Mouse (Mus musculus) ES-E14 (cell line): ENCODE results near the gene Rnf187. TPM values are rescaled to one million over a fixed set of nuclear protein-coding genes. Genes with fewer than 3 reads are reported as not detected.
"Not testable (repeated sequence)": the region's sequence is repeated elsewhere in the genome, so short reads cannot be mapped to it uniquely, and the experiment has no call there.

Experiments used
- DNase-seq: peaks from one replicate; pipeline ENCODE4 v3.0.0-alpha.2; 2013; ENCODE audit warnings: low read depth, low spot score
- H3K27ac ChIP-seq: 2 replicates; pipeline ENCODE4 v1.5.1; 2012; ENCODE audit warnings: low read depth, mild to moderate bottlenecking, low read length, moderate library complexity, mixed read lengths; ENCODE audit not compliant: poor library complexity, insufficient read depth, severe bottlenecking
- H3K36me3 ChIP-seq: 2 replicates; pipeline ENCODE4 v1.6.1; 2012; ENCODE audit warnings: mild to moderate bottlenecking, low read length, moderate library complexity, mixed read lengths; ENCODE audit not compliant: control insufficient read depth, poor library complexity, insufficient read depth, severe bottlenecking
- H3K4me1 ChIP-seq, 2 experiments: fragments of 150-350 bp in 1 of 2; sonication (generic) in 1 of 2; 2 replicates each; pipeline ENCODE4 v1.6.1; 2012; ENCODE audit warnings: low read length in 2 of 2, mild to moderate bottlenecking in 1 of 2, mixed read lengths in 1 of 2; ENCODE audit not compliant: control insufficient read depth in 2 of 2, insufficient read depth in 2 of 2, poor library complexity in 1 of 2
- H3K4me3 ChIP-seq, 2 experiments: fragments of 150-350 bp in 1 of 2; sonication (generic) in 1 of 2; 2 replicates each; pipeline ENCODE4 v1.5.1; 2012; ENCODE audit warnings: low read length in 2 of 2, low read depth in 1 of 2, mild to moderate bottlenecking in 1 of 2, mixed read lengths in 1 of 2; ENCODE audit not compliant: insufficient read depth in 1 of 2, poor library complexity in 1 of 2, severe bottlenecking in 1 of 2
- H3K9ac ChIP-seq: 2 replicates; pipeline ENCODE4 v1.6.1; 2012; ENCODE audit warnings: low read depth, mild to moderate bottlenecking, low read length, mixed read lengths; ENCODE audit not compliant: poor library complexity, insufficient read depth, severe bottlenecking
- H3K9me3 ChIP-seq: fragments of 150-350 bp; sonication (generic); 2 replicates; pipeline ENCODE4 v1.6.1; 2012; ENCODE audit warnings: low read depth, mild to moderate bottlenecking, low read length; ENCODE audit not compliant: control insufficient read depth, insufficient read depth
- CHD2 ChIP-seq: IDR thresholded peaks from 2 replicates; pipeline ENCODE4 v1.6.1; 2014; ENCODE audit warnings: mild to moderate bottlenecking, low read depth, low read length, inconsistent platforms
- HCFC1 ChIP-seq: IDR thresholded peaks from 2 replicates; pipeline ENCODE4 v1.6.1; 2012; ENCODE audit warnings: low read length, inconsistent platforms, borderline replicate concordance; ENCODE audit not compliant: insufficient read depth
- MAFK ChIP-seq: IDR thresholded peaks from 2 replicates; pipeline ENCODE4 v1.6.1; 2014; ENCODE audit warnings: mild to moderate bottlenecking, low read depth, low read length, inconsistent platforms; ENCODE audit not compliant: insufficient read depth
- ZC3H11A ChIP-seq: IDR thresholded peaks from 2 replicates; pipeline ENCODE4 v1.6.1; 2012; ENCODE audit warnings: low read depth, mild to moderate bottlenecking, inconsistent platforms, low read length, borderline replicate concordance
- ZNF384 ChIP-seq: IDR thresholded peaks from 2 replicates; pipeline ENCODE4 v1.6.1; 2012; ENCODE audit warnings: low read depth, low read length, inconsistent platforms
- in situ Hi-C, 2 experiments: fragments of 600-800 bp; cut with MboI; formaldehyde crosslinking; loops; one replicate each; pipeline ENCODE4 v1.15.1; 2025; ENCODE audit warnings: low sequenced_read_pairs in 2 of 2, inconsistent platforms in 1 of 2; ENCODE audit not compliant: unreplicated experiment in 2 of 2
- total RNA-seq: library from RNA; depleted of rRNA; stranded (reverse); fragments of 300-350 nt; gene quantifications from 2 replicates; pipeline ENCODE4 v1.2.3, GENCODE M21; 2012

The Rnf187 gene
- total RNA-seq, 1 experiment = 115 TPM

GRCm38 (mm10) chr11:58955143-58955867 is 16.6 kb upstream of the Rnf187 start:
- Histone ChIP-seq H3K4me3 (peak overlapping the region; percentile 65 to 94), H3K4me1 (peaks cover 0 to 3% of the 10 kb centered on the region in 2 experiments; a peak in 1 of 4 replicates), H3K36me3 (peaks cover 5% of the 10 kb centered on the region; the same call in 1 of the 2 replicates), H3K9me3 (no peaks in the 10 kb centered on the region), H3K27ac (peak overlapping the region; percentile 92), H3K9ac (peak overlapping the region; percentile 94)
- TF ChIP-seq MAFK = no peak
- no peak for TF ChIP-seq HCFC1
- no peak for TF ChIP-seq CHD2
- TF ChIP-seq ZNF384 = no peak
- TF ChIP-seq ZC3H11A = no peak
- in situ Hi-C loops = no loop called here
- no peak for DNase-seq

DNA sequence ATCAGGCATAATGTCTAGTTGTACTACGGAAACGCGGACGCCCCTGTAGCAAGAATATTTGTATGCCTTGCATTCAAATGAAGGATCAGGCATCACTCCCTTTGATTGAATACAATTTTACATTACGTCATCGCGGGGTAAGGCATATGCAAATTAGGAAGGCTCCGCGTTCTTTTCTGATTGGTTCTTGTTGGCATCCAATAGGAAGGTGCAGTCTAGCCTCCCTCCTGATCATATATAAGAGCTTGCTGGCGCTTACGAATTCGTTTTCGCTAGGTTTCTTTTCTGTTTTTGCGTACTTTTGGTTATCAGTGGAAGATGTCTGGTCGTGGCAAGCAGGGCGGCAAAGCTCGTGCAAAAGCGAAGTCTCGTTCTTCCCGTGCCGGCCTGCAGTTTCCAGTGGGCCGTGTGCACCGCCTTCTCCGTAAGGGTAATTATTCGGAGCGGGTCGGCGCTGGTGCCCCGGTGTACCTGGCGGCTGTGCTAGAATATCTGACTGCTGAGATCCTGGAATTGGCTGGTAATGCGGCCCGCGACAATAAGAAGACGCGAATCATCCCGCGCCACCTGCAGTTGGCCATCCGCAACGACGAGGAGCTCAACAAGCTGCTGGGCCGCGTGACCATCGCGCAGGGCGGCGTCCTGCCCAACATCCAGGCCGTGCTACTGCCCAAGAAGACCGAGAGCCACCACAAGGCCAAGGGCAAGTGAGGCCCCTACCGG is 15.9 kb upstream of the Rnf187 start, which contains the start of the genes Hist3h2a and Trim17:
Hist3h2a (plus strand) TSS at position 266 of the 723 bp plus-strand sequence.
Trim17 (plus strand) TSS at position 266 of the 723 bp plus-strand sequence.
- Histone ChIP-seq H3K36me3 (peaks cover 5% of the 10 kb centered on the region; the same call in 1 of the 2 replicates), H3K4me3 (peak within 1 kb of the TSS; percentile 65 to 94), H3K27ac (peak within 1 kb of the TSS; percentile 92), H3K9ac (peak within 1 kb of the TSS; percentile 94), H3K9me3 (no peaks in the 10 kb centered on the region), H3K4me1 (peaks cover 0 to 3% of the 10 kb centered on the region in 2 experiments; a peak in 1 of 4 replicates)
- in situ Hi-C loops = no loop called here
- peak; percentile 95 for DNase-seq
- TF ChIP-seq CHD2 (peak; percentile 82), ZNF384 (no peak), HCFC1 (peak; percentile 32; the same call in 1 of the 2 replicates), ZC3H11A (no peak), MAFK (no peak)

DNA sequence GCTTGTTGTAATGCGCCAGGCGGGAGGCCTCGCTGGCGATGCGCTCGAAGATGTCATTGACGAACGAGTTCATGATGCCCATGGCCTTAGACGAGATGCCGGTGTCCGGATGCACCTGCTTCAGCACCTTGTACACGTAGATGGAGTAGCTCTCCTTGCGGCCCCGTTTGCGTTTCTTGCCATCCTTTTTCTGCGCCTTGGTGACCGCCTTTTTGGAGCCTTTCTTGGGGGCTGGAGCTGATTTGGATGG is 15.4 kb upstream of the Rnf187 start:
- DNase-seq, H3K4me1 ChIP-seq, H3K9me3 ChIP-seq, H3K36me3 ChIP-seq, in situ Hi-C loops, H3K27ac ChIP-seq: not testable (repeated sequence)
- Histone ChIP-seq H3K4me3 (peak overlapping the region; percentile 60 to 65), H3K9ac (peak overlapping the region; percentile 64)

GRCm38 (mm10) chr11:58953351-58954169 is 14.8 kb upstream of the Rnf187 start:
- Histone ChIP-seq H3K27ac (no peak overlapping the region), H3K4me1 (peaks cover 0 to 3% of the 10 kb centered on the region in 2 experiments; a peak in 1 of 4 replicates), H3K36me3 (peaks cover 5% of the 10 kb centered on the region; the same call in 1 of the 2 replicates), H3K4me3 (peak overlapping the region; percentile 64 to 65), H3K9me3 (no peaks in the 10 kb centered on the region), H3K9ac (peak overlapping the region; percentile 74)
- no peak for TF ChIP-seq HCFC1
- TF ChIP-seq ZNF384 = no peak
- TF ChIP-seq MAFK = no peak
- no peak for TF ChIP-seq ZC3H11A
- no peak for TF ChIP-seq CHD2
- in situ Hi-C loops = no loop called here
- no peak for DNase-seq
